Mouse (Mus musculus) testis, adult 2 months (tissue): ENCODE measurements around the gene Nf1. TPM values are rescaled to one million over a fixed set of nuclear protein-coding genes. Genes with fewer than 3 reads are reported as not detected.

Source experiments
- H3K27ac ChIP-seq: fragments of 200-500 bp; 2 replicates; pipeline ENCODE4 v1.5.1; 2012; ENCODE audit warnings: low read depth, low read length; ENCODE audit not compliant: control insufficient read depth, insufficient read depth
- H3K27me3 ChIP-seq: fragments of 200-500 bp; 2 replicates; pipeline ENCODE4 v1.6.1; 2012; ENCODE audit warnings: mild to moderate bottlenecking, low read length, moderate library complexity; ENCODE audit not compliant: control insufficient read depth, insufficient read depth
- H3K36me3 ChIP-seq: fragments of 200-500 bp; 2 replicates; pipeline ENCODE4 v1.6.1; 2012; ENCODE audit warnings: mild to moderate bottlenecking, low read length; ENCODE audit not compliant: control insufficient read depth, insufficient read depth
- H3K4me1 ChIP-seq: fragments of 200-500 bp; 2 replicates; pipeline ENCODE4 v1.6.1; 2012; ENCODE audit warnings: low read length; ENCODE audit not compliant: control insufficient read depth, insufficient read depth
- H3K4me3 ChIP-seq: fragments of 200-500 bp; 2 replicates; pipeline ENCODE4 v1.5.1; 2012; ENCODE audit warnings: low read depth, mild to moderate bottlenecking, low read length, moderate library complexity, mixed read lengths; ENCODE audit not compliant: control insufficient read depth
- CTCF ChIP-seq: fragments of 200-500 bp; IDR thresholded peaks from 2 replicates; pipeline ENCODE4 v1.5.1; 2012; ENCODE audit warnings: low read depth, mild to moderate bottlenecking, inconsistent platforms, low read length, moderate library complexity; ENCODE audit not compliant: control insufficient read depth, insufficient read depth, insufficient replicate concordance
- POLR2A ChIP-seq: fragments of 200-500 bp; IDR thresholded peaks from 2 replicates; pipeline ENCODE4 v1.6.1; 2012; ENCODE audit warnings: low read depth, mild to moderate bottlenecking, inconsistent platforms, low read length, moderate library complexity; ENCODE audit not compliant: control insufficient read depth
- polyA plus RNA-seq: library from polyadenylated mRNA; depleted of rRNA; stranded (reverse); fragments of >200 nt; gene quantifications from 2 replicates; pipeline ENCODE4 v1.2.3, GENCODE M21; 2012

Nf1 gene
- polyA plus RNA-seq, 1 experiment = 29.3 TPM

DNA sequence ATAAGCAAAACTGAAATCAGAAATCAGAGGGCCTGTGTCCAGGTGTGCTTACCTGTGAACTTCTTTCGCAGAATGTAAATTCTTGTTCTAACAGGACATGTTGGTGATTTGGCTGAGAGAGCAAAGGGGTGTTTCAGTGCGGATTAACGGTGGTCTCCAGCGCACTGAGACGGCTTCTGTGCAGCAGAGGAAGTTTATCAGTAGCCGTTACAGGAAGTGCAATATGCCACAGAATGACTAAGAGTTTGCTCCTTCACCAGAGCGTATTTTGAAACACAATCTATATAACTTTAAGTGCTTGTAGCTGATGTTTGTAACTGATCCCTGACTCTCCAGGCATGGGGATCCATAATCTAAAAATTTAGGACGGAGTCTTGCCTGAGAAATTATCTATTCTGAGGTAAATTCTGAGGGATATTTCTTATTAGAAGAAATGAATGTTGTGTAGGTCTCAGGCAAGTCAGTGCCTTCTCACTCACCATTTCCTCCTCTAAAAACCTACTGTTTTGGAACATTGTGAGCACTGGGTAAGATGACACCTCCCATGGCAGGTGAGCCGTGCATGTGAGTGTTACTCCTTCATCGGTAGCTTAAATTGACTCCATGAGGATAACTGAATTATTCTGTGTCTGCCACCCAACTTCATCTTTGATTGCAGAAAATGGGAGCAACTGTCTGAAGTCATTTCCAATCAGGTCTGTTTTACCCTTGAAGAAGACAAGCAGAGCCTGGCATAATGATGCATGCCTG, 184.2 kb downstream of the Nf1 start, which contains the start of gene Evi2b:
Evi2b (minus strand) TSS at position 203 of the 750 bp plus-strand sequence.
- H3K27me3 ChIP-seq = no peaks in the 10 kb centered on the region
- no peak within 1 kb of the TSS for H3K4me3 ChIP-seq
- no peaks in the 10 kb centered on the region for H3K4me1 ChIP-seq
- H3K27ac ChIP-seq = no peak within 1 kb of the TSS
- no peaks in the 10 kb centered on the region for H3K36me3 ChIP-seq
- TF ChIP-seq CTCF = no peak

DNA sequence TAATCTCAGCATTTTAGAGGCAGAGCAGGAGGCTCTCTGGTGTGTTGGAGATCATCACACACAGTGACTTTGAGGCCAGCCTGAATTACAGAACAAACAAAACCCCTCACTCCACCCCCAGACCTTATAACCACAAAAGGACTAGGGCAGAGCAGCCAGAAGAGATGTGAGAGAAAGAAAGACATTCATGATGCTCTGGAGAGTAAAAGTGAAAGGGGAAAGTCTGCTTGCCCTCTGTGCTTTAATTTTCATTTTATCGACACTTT, 184.8 kb downstream of the Nf1 start:
- Histone ChIP-seq H3K36me3 (no peaks in the 10 kb centered on the region), H3K4me1 (no peaks in the 10 kb centered on the region), H3K4me3 (no peak overlapping the region), H3K27ac (no peak overlapping the region), H3K27me3 (no peaks in the 10 kb centered on the region)
- TF ChIP-seq CTCF (no peak), POLR2A (no peak)

DNA sequence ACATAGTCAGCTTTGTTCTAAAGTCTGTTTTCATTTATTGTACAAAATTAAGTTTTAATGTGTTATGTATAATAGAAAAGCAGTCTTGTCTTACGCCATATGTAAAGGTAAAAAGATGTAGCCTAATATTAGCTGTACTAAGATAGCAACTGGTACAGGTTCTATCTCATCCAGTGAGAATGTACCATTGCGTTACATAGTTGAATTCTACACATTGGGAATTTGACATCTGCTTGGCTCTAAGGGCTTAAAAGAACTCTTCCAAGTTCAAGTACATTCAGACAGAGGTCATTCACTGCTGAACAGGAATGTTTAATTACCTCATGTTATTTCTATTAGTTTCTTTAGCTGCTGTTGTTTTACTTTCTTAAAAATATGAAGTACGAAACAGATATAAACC, 187.1 kb downstream of the Nf1 start:
- TF ChIP-seq CTCF = no peak
- no peak for TF ChIP-seq POLR2A
- Histone ChIP-seq H3K4me1 (no peaks in the 10 kb centered on the region), H3K36me3 (no peaks in the 10 kb centered on the region), H3K4me3 (no peak overlapping the region), H3K27me3 (no peaks in the 10 kb centered on the region), H3K27ac (no peak overlapping the region)

DNA sequence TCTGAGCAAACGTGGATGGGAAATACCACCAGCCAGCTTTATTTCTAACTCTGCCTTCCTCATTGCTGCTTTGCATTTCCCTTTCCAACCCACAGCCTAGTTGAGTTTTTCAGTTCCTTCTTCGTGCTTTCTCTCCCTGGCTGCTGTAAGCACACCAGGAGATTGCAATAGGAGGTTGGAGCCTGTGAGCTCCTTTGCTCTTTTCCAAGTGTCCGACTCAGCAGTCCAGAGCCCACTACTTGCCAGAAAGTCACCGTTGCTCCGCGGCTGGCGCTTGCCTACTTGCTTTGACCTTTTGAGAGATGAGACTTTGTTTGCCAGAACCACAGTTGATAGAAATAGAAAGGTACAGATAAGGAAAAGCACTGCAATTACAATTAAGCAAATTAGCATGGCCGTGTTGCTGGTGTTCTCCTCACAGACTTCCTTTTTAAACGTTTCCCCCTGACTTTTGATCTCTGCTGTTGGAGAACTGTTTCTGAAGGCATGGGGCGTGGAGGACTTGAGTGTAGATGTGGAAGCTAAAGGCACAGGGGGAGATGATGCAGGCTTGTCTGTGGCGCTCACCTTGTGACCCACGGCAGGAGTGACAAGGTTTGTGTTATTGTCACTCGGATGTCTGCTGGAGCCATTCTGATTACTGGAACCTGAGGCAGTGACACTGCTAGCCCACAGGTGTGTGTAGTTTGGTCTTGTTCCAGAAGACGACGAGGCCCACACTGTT, 187.7 kb downstream of the Nf1 start:
- Histone ChIP-seq H3K27ac (no peak overlapping the region), H3K4me1 (no peaks in the 10 kb centered on the region), H3K36me3 (no peaks in the 10 kb centered on the region), H3K4me3 (no peak overlapping the region), H3K27me3 (no peaks in the 10 kb centered on the region)
- TF ChIP-seq CTCF (no peak), POLR2A (no peak)

DNA sequence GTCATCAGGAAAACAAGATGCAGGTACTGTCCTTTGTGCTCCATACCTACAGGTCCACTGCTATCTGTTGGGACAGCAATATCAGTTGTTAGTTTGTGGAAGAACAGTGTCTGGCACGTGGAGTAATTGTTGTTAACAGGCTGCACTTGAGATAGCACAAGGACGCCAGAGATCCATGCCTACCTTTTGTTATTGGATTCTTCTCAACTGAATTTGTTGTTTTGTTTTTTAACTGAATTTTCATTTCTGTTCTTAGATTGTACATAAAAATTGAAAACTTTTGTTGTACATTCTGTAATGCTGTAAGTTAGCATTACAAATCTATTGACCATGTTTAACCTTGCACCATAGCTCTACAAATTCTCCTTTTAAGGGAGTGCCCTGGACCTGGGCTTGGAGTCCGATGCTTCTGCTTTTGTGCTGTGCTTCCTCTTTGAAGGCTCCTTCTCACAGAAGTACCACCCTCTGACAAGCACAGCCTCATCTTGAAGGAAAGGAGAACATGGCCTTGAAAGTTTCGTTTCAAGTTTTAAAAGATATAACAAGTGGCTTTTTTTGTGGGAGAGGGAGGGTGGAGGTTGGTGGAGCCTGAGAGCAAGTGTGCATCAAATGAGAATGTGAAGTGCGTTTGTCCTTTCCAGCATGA, 188.4 kb downstream of the Nf1 start:
- Histone ChIP-seq H3K4me3 (no peak overlapping the region), H3K27me3 (no peaks in the 10 kb centered on the region), H3K27ac (no peak overlapping the region), H3K4me1 (no peaks in the 10 kb centered on the region), H3K36me3 (no peaks in the 10 kb centered on the region)
- TF ChIP-seq POLR2A (no peak), CTCF (no peak)

DNA sequence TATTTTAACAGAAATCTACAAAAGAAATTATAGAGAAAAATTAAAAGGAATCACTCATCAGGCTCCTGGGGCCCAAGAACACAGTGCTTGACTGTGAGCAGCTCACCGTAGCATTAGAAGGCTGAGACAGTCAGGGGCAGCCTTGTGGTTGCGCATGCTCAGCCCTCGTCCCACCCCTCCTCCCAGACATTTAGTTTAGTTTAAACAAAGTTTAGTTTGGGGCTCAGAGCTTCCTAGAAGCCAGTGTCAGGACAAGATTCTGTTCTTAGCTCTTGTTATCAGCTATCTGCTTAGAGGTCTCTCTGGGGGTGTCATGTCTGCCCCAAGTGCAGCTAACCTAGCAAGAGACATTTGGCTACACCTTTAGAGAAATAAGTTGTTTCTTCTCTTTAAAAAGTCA, 189.1 kb downstream of the Nf1 start:
- TF ChIP-seq CTCF (no peak), POLR2A (no peak)
- Histone ChIP-seq H3K36me3 (no peaks in the 10 kb centered on the region), H3K4me3 (no peak overlapping the region), H3K27me3 (no peaks in the 10 kb centered on the region), H3K4me1 (no peaks in the 10 kb centered on the region; the same call in 1 of the 2 replicates), H3K27ac (no peak overlapping the region)

DNA sequence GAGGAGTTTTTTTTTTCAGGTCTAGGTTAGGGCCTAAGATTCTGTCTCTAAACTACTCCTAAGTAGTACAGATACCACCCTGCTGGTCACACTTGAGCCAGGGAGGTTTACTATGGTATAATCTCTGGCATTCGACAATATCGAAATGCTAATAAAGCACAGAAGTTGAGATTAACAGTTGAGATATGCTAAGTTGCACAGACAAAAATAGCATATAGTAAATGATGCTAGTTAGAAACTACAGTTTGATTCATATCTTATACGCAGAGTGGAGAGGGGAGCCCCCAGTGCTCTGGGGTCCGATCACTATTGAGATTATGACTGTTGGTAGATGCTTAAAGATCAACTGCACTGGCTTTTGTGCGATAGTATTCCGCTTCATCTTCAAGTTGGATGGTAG, 189.7 kb downstream of the Nf1 start:
- TF ChIP-seq POLR2A (no peak), CTCF (no peak)
- no peaks in the 10 kb centered on the region for H3K36me3 ChIP-seq
- H3K4me1 ChIP-seq = no peaks in the 10 kb centered on the region; the same call in 1 of the 2 replicates
- H3K27ac ChIP-seq = no peak overlapping the region
- no peak overlapping the region for H3K4me3 ChIP-seq
- no peaks in the 10 kb centered on the region for H3K27me3 ChIP-seq
